Mouse (Mus musculus) cerebellum, adult 18-20 months (tissue): ENCODE results near the gene Gm14214.
A peak's percentile ranks its signal among the peaks of the same experiment; 100 is the strongest.

Source experiments
- DNase-seq, 2 experiments: peaks; one replicate each; pipeline ENCODE4 v3.0.0; 2021

Gm14214 gene

GRCm38 (mm10) chr2:154769930-154770329, at the start of gene Gm14214:
Gene Gm14214, minus strand, starts transcription at chr2:154770030.
- DNase-seq: no peak

- no peak for DNase-seq
Measured at GRCm38 (mm10) chr2:154818599-154818998, 48.8 kb upstream of the Gm14214 start.

- peak; percentile 50 to 62 for DNase-seq
Measured at GRCm38 (mm10) chr2:154817788-154818187, 48.0 kb upstream of the Gm14214 start.

GRCm38 (mm10) chr2:154817089-154817488, 47.3 kb upstream of the Gm14214 start:
- no peak for DNase-seq

GRCm38 (mm10) chr2:154813426-154813825, 43.6 kb upstream of the Gm14214 start:
- DNase-seq: no peak

GRCm38 (mm10) chr2:154810821-154811220, 41.0 kb upstream of the Gm14214 start:
- DNase-seq: no peak

GRCm38 (mm10) chr2:154809107-154809762, 39.4 kb upstream of the Gm14214 start:
- peak; percentile 34 to 42 for DNase-seq

- DNase-seq: no peak
Measured at GRCm38 (mm10) chr2:154807689-154808088, 37.9 kb upstream of the Gm14214 start.

- no peak for DNase-seq
Measured at GRCm38 (mm10) chr2:154803845-154804244, 34.0 kb upstream of the Gm14214 start.

- no peak for DNase-seq
Measured at GRCm38 (mm10) chr2:154803372-154803771, 33.5 kb upstream of the Gm14214 start.

- peak; percentile 77 to 79 for DNase-seq
Measured at GRCm38 (mm10) chr2:154791661-154792642, 22.1 kb upstream of the Gm14214 start.

GRCm38 (mm10) chr2:154790656-154791483, 21.0 kb upstream of the Gm14214 start, which contains the start of the genes Raly and a:
Gene Raly, plus strand, starts transcription at chr2:154791096.
Gene a, plus strand, starts transcription at chr2:154791402.
- peak; percentile 95 to 98 for DNase-seq

GRCm38 (mm10) chr2:154789977-154790655, 20.3 kb upstream of the Gm14214 start:
- peak in 1 of 2 experiments; percentile 22 for DNase-seq

- no peak for DNase-seq
Measured at GRCm38 (mm10) chr2:154789381-154789780, 19.6 kb upstream of the Gm14214 start.

GRCm38 (mm10) chr2:154786776-154787175, 16.9 kb upstream of the Gm14214 start:
- DNase-seq: no peak

- DNase-seq: no peak
Measured at GRCm38 (mm10) chr2:154786187-154786586, 16.4 kb upstream of the Gm14214 start.

- no peak for DNase-seq
Measured at GRCm38 (mm10) chr2:154785284-154785683, 15.5 kb upstream of the Gm14214 start.

- no peak for DNase-seq
Measured at GRCm38 (mm10) chr2:154782856-154783650, 13.2 kb upstream of the Gm14214 start.

- DNase-seq: peak; percentile 22 to 24
Measured at GRCm38 (mm10) chr2:154782361-154782760, 12.5 kb upstream of the Gm14214 start.

GRCm38 (mm10) chr2:154779648-154780047, 9.8 kb upstream of the Gm14214 start:
- DNase-seq: no peak

- DNase-seq: no peak
Measured at GRCm38 (mm10) chr2:154776496-154776895, 6.7 kb upstream of the Gm14214 start.
